Mouse (Mus musculus): ENCODE measurements at regions not wholly inside any gene's neighbourhood (a gene's known extent, or its start where the extent isn't known, plus 50 kb on each side); places are given as distances from the start of the nearest gene placed in this dataset.

DNA sequence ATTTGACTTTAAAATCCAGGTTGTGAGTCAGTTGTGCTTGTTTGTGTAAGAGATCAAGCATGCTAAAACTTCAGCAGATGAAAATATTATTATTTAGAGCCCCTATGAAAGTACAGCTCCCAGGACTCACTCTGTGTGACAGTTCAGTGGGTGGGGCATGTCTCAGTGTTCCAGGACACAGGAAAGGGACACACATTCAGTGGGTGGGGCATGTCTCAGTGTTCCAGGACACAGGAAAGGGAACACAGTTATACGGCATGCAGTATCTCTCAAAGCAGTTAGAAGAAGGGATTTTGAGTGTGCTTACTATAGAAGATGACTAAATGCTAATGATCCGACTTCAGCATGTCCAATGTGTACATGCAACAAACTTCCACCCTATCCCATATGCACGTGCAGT is 60.9 kb upstream of the Nkx2-2 start:
- Histone ChIP-seq H3K36me3 (ENCODE audit: insufficient read depth, low read length) (no peaks in the 10 kb centered on the region), H3K27me3 (ENCODE audit: insufficient read depth, low read length) (0 out of 2 replicates have a peak, but pooled peaks cover 4% of the 10 kb centered on the region), H3K4me3 (replicated peaks; ENCODE audit: low read length) (no peak overlapping the region), H3K4me1 (replicated peaks; ENCODE audit: low read depth, low read length) (peaks cover 5% of the 10 kb centered on the region), H3K9me3 (ENCODE audit: low read length) (no peaks in the 10 kb centered on the region)
- TF ChIP-seq POU5F1 (IDR thresholded peaks at IDR 0.05; ENCODE audit: borderline replicate concordance, low read length), result no peak

DNA sequence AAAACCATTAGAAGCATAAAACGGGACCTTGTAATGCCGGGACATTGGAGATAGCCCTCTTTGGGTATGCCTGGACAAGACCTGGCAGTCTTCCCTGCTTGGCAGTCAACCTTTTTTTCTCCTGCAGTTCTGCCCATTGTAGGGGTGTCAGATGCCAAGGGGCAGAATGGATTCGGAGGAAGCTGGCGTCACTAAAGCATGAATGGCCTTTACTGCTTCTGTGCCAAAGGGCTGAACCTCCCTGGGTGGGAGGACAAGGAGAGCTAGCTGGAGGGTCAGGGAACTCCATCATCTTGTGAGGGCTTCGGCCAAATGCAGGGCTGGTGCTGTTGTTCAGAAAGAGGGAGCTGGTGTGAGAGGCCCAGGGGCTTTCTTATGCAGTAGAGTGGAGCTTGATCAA is 60.1 kb upstream of the Nkx2-2 start:
- H3K4me3 ChIP-seq (replicated peaks; ENCODE audit: low read length), result no peak overlapping the region
- H3K4me1 ChIP-seq (replicated peaks; ENCODE audit: low read depth, low read length), result peaks cover 5% of the 10 kb centered on the region
- no peaks in the 10 kb centered on the region for H3K9me3 ChIP-seq (ENCODE audit: low read length)
- H3K27me3 ChIP-seq (ENCODE audit: insufficient read depth, low read length), result 0 out of 2 replicates have a peak, but pooled peaks cover 2% of the 10 kb centered on the region
- TF ChIP-seq POU5F1 (IDR thresholded peaks at IDR 0.05; ENCODE audit: borderline replicate concordance, low read length) (no peak), CTCF (conservative IDR thresholded peaks at IDR 0.05; ENCODE audit: low read length) (no peak), NANOG (IDR thresholded peaks at IDR 0.05; ENCODE audit: borderline replicate concordance, low read length) (no peak)
- no peaks in the 10 kb centered on the region for H3K36me3 ChIP-seq (ENCODE audit: insufficient read depth, low read length)

DNA sequence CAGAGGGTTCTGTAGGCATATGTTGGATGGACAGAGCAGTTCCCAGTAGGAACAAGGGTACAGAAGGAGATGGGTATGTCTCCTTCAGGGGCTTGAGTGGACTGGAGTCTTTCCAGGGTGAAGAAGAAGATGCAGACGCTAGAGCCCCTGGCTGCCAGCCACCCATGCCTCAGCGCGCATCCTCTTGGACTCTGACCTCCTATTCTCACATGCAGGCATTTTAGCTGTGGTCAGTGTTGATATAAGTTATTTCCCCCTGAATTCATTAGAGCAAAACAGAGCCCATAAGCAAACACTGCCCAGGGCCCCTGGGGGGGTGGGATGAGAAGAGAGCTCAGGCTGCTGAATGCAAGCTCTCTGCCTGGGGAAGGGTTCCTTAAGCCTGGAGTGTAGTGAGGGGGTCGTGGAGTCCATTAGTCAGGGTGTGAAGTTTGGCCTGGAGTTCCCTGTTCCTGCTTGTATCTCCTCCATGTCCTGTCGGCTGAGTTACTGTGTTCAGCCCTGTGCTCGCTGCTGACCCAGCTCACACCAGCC is 54.0 kb upstream of the Nkx2-2 start:
- Histone ChIP-seq H3K27me3 (ENCODE audit: insufficient read depth, low read length) (peaks cover 11% of the 10 kb centered on the region), H3K4me1 (replicated peaks; ENCODE audit: low read depth, low read length) (no peaks in the 10 kb centered on the region), H3K4me3 (replicated peaks; ENCODE audit: low read length) (no peak overlapping the region), H3K36me3 (ENCODE audit: insufficient read depth, low read length) (no peaks in the 10 kb centered on the region), H3K9me3 (ENCODE audit: low read length) (no peaks in the 10 kb centered on the region)
- TF ChIP-seq NANOG (IDR thresholded peaks at IDR 0.05; ENCODE audit: borderline replicate concordance, low read length), result no peak

DNA sequence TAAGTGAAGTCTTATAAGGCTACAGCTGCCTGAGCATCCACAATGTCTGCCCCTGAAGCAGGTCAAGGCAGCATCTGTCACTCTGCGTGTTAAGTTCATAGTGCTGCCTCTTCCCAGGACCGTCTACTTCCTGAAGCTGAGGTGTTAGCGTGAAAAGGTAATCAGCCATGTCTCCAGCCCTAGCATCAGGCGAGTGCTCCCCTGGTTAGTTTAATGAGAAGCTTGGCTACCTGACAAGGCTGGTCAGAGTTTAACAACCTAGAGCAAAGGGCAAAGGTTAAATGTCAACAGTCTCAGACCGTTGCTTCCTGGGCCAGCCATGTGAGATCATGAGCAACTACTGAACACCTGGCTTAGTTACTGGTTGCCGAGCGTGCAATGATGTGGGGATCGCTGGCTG is 53.2 kb upstream of the Nkx2-2 start:
- Histone ChIP-seq H3K27me3 (ENCODE audit: insufficient read depth, low read length) (peaks cover 11% of the 10 kb centered on the region), H3K9me3 (ENCODE audit: low read length) (no peaks in the 10 kb centered on the region), H3K4me1 (replicated peaks; ENCODE audit: low read depth, low read length) (no peaks in the 10 kb centered on the region), H3K4me3 (replicated peaks; ENCODE audit: low read length) (no peak overlapping the region), H3K36me3 (ENCODE audit: insufficient read depth, low read length) (no peaks in the 10 kb centered on the region)
- TF ChIP-seq NANOG (IDR thresholded peaks at IDR 0.05; ENCODE audit: borderline replicate concordance, low read length) (no peak), POU5F1 (IDR thresholded peaks at IDR 0.05; ENCODE audit: borderline replicate concordance, low read length) (no peak), CTCF (conservative IDR thresholded peaks at IDR 0.05; ENCODE audit: low read length) (no peak)

DNA sequence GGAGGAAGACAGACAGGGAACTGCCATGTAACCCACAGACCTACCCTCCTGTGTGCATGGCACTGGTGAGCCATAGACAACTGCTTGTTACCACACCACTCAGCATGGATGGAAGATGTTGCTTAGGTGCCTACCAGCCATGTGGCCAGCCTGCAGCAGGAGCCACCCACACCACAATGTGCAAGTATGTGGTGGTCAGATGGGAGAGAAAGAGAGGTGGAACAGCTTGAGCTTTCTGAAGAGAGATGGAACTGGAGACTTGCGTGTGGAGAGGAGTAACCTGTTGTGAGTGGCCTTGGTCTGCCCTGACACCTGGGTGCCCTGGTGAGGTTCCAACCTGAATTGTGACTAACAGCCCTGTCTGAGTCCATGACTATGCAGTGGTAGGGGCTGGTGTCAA is 50.4 kb upstream of the Nkx2-2 start:
- Histone ChIP-seq H3K4me1 (replicated peaks; ENCODE audit: low read depth, low read length) (no peaks in the 10 kb centered on the region), H3K9me3 (ENCODE audit: low read length) (no peaks in the 10 kb centered on the region), H3K36me3 (ENCODE audit: insufficient read depth, low read length) (no peaks in the 10 kb centered on the region), H3K27me3 (ENCODE audit: insufficient read depth, low read length) (peaks cover 11% of the 10 kb centered on the region), H3K4me3 (replicated peaks; ENCODE audit: low read length) (no peak overlapping the region)
- TF ChIP-seq CTCF (conservative IDR thresholded peaks at IDR 0.05; ENCODE audit: low read length) (no peak), POU5F1 (IDR thresholded peaks at IDR 0.05; ENCODE audit: borderline replicate concordance, low read length) (no peak), NANOG (IDR thresholded peaks at IDR 0.05; ENCODE audit: borderline replicate concordance, low read length) (no peak)
